Mouse (Mus musculus) macrophage (primary cell): ENCODE results near the gene Gas2l1. TPM values are rescaled to one million over a fixed set of nuclear protein-coding genes. Genes with fewer than 3 reads are reported as not detected.

Experiments
- H3K27ac ChIP-seq: fragments of 350-480 bp; formaldehyde crosslinking; 2 replicates; pipeline ENCODE4 v1.9.0; 2021
- H3K36me3 ChIP-seq: fragments of 350-480 bp; formaldehyde crosslinking; 2 replicates; pipeline ENCODE4 v1.9.0; 2021; ENCODE audit errors: inconsistent target
- H3K4me3 ChIP-seq: fragments of 350-480 bp; formaldehyde crosslinking; 2 replicates; pipeline ENCODE4 v1.9.0; 2021; ENCODE audit errors: inconsistent target
- H3K79me2 ChIP-seq: fragments of 350-480 bp; formaldehyde crosslinking; 2 replicates; pipeline ENCODE4 v1.9.0; 2021; ENCODE audit errors: inconsistent target
- WGBS: methylation state at CpG from one replicate; pipeline ENCODE4 v1.1.7; 2026; ENCODE audit warnings: inconsistent platforms; ENCODE audit not compliant: missing documents; 5-methylcytosine and 5-hydroxymethylcytosine counted together
- polyA plus RNA-seq: library from polyadenylated mRNA; stranded (reverse); fragments of 250-400 nt; gene quantifications from 3 replicates; pipeline ENCODE4 v1.2.4, GENCODE M21; 2018; ENCODE audit warnings: inconsistent platforms
- total RNA-seq, 78 experiments: library from RNA; depleted of rRNA; stranded (reverse); fragments of 250-400 nt; gene quantifications; 1 replicate in 9 of 78; 2 replicates in 24 of 78; 3 replicates in 43 of 78; 4 replicates in 2 of 78; pipeline ENCODE4 v1.2.4; 2018; ENCODE audit warnings: inconsistent platforms in 56 of 78

Gas2l1 gene
- total RNA-seq (2018; cell fraction: chromatin; rRNA removed): 10 to 100 TPM; 15.3 to 70.4 (median 34.4) TPM
- 10 to 100 TPM; 18.0 to 48.6 (median 29.3) TPM for total RNA-seq (2018; cell fraction: cytosol; rRNA removed)
- total RNA-seq (2018; cell fraction: nucleus; rRNA removed): 10 to 100 TPM; 14.6 to 55.5 (median 29.8) TPM
- polyA plus RNA-seq: 29.9 to 46.7 TPM (median 32.6 TPM) in 3 replicates

DNA sequence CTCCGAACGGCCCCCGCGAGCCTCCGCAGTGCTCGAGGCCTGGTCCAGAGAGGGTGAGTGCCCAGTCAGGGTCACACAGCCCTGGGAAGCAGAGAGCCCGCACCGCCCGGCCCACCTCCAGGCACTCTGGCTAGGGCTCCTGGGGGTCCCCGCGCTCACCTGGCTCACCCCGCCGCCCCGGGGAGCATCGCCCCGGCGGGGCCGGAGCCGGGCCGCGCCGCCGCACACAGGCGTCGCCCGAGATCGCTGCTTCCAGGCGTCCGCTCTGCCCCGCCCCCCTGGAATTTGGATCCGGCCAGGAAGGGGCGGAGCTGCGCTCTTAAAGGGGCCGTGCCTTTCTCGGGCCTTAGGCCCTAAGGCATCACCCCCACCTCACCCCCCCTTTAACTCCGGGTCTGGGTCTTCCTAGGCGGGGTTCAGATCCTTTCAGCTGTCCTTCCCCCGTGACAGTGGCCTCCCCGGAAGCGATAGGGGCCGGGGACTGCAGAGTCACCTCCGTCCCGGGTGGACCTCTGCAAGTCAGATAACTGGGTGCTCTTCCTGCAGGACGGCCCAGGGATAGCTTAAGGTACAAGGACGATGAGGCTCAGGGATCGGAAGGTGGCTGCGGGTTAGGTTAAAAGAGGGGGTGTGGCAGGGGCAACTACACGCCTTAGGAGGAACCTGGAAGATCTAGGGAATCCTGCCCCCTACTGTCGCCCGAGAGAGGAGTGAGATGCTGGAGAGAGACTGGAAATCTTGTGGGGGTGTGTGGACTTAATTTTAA, at the start of gene Gas2l1:
Gene Gas2l1 (minus strand): TSS at position 272 of the 766 bp plus-strand sequence.
- Histone ChIP-seq H3K4me3 (peak within 1 kb of the TSS; percentile 52), H3K27ac (peak within 1 kb of the TSS; percentile 81), H3K79me2 (peaks cover 14% of the 10 kb centered on the region; the same call in 1 of the 2 replicates), H3K36me3 (peaks cover 18% of the 10 kb centered on the region; the same call in 1 of the 2 replicates)
- WGBS: 2% methylated on average over 48 of the region's 50 CpGs

DNA sequence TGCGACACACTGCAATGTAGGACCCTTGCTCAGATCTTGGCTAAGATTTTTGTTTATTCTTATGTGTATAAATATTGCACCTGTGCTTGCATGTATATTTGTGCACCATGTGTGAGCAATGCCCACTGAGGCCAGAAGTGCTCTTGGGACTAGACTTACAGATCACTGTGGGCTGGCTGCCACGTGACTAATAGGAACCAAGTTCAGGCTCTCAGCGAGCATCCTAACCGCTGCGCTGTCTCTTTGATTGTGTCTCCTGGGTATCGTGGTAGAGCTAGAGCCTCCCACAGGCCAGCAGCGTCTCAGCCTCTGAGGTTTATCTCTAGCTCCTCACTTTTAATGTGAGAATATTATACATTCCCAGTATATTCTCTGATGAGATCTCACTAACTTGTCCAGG, 48.5 kb upstream of the Gas2l1 start:
- WGBS: 97% methylated on average over 7 of the region's 7 CpGs
- H3K79me2 ChIP-seq: no peaks in the 10 kb centered on the region
- no peak overlapping the region for H3K27ac ChIP-seq
- H3K36me3 ChIP-seq: no peaks in the 10 kb centered on the region
- no peak overlapping the region for H3K4me3 ChIP-seq

DNA sequence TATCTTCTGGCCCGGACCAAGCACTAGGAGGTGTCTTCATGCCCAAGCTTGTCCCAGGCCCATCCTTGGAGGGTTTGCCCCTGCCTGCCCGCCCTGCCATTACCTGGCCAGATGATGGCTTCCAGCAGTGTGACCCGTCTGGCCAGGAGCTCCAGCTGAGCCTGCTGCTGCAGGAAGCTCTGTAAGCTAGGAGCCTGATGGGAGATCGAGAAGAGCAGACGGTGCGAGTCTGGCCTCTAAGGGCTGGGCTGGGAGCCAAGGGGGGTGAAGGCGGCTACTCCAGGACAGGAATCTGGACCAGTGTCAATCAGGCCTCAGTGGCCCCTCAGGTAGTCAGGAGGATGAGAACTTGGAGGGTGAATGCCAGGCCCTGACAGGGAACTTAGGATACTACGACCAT, 44.3 kb upstream of the Gas2l1 start:
- WGBS: 96% methylated on average over 8 of the region's 8 CpGs
- Histone ChIP-seq H3K4me3 (no peak overlapping the region), H3K27ac (no peak overlapping the region), H3K79me2 (no peaks in the 10 kb centered on the region), H3K36me3 (peaks cover 6% of the 10 kb centered on the region; the same call in 1 of the 2 replicates)

DNA sequence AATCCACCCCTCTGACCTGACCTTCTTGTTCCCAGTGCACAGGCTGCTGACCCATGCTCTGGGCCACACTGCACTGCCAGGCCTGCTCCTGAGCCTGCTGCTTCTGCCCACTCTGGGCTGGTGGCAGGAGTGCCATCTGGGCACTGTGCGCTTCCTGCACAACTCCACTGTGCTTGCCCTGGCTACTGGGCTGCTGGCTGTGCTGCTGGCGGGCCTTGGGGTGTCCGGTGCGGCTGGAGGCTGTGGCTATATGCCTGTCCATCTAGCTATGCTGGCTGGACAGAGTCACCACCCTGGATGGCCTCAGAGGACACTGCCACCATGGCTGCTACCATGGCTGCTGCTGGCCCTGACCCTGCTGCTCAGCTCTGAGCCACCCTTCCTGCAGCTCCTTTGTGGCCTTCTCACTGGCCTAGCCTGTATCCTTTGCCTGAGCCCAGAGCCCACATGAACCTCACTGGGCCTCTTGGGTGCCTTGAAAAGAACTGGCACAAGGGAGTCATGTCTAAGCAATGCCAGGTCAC, 38.9 kb upstream of the Gas2l1 start:
- Histone ChIP-seq H3K27ac (no peak overlapping the region), H3K4me3 (no peak overlapping the region), H3K36me3 (peaks cover 6% of the 10 kb centered on the region; the same call in 1 of the 2 replicates), H3K79me2 (peaks cover 4% of the 10 kb centered on the region; the same call in 1 of the 2 replicates)
- WGBS: 100% methylated on average over 4 of the region's 4 CpGs

DNA sequence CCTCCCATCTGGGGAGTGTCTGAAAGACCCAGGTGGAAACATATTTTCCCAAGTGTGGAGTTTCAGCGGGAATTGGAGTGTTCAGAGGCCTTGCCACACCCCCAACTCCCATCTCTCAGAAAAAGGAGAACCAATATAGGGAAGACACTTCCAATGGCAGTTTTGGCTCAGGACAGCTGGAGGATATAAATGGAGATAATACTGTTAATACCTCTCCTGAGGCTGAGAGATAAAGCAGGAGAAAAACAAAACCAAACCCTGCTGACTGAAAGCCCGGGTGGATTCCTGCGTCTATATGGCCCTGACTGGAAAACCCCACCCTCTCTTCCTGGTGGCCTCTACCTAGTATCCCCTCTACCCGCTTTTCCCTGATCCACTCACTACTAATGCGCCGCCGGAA, 37.3 kb upstream of the Gas2l1 start:
- Histone ChIP-seq H3K27ac (no peak overlapping the region), H3K36me3 (peaks cover 6% of the 10 kb centered on the region; the same call in 1 of the 2 replicates), H3K4me3 (no peak overlapping the region), H3K79me2 (peaks cover 19% of the 10 kb centered on the region)
- WGBS: 88% methylated on average over 7 of the region's 7 CpGs

DNA sequence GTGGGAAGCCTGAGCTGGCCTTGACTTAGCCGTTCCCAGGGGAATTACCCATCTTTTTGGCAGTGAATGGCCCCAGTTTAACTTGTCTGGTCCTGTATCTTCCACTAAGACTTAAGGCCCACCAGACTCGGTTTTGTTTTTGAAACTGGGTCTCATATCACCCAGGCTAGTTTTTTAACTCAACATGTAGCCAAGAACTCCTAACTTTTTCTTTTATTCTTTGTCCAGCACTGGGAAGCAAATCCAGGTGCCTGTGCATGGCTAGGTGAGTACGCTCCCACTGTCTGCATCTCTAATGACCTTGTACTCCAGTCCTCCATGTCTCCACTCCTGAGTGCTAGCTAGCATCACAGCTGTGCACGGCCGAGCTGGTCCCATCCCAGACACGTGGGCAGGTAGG, 36.5 kb upstream of the Gas2l1 start:
- peaks cover 26% of the 10 kb centered on the region for H3K79me2 ChIP-seq
- H3K36me3 ChIP-seq: peaks cover 6% of the 10 kb centered on the region; the same call in 1 of the 2 replicates
- no peak overlapping the region for H3K4me3 ChIP-seq
- no peak overlapping the region for H3K27ac ChIP-seq
- 95% methylated on average over 6 of the region's 6 CpGs for WGBS

DNA sequence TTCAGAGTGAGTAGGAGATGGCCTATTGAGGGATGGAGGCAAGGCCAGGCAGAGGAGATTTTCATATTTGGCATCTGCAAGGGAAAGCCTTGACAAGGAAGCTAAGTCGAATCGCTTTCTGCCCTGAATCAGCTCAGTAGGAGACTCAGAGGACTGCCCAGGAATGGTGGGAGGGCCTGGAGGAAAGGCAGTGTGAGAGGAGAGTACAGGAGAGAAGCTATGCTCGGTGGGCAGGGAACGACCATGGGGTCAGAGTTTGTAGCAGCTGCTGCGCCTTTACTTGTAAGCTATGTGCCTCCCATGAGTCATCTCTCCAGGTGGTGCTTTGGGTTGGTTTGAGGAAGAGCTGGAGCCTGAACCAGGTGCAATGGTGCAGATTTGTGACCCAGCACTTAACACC, 35.7 kb upstream of the Gas2l1 start:
- H3K79me2 ChIP-seq: peaks cover 35% of the 10 kb centered on the region
- no peak overlapping the region for H3K27ac ChIP-seq
- peaks cover 6% of the 10 kb centered on the region; the same call in 1 of the 2 replicates for H3K36me3 ChIP-seq
- no peak overlapping the region for H3K4me3 ChIP-seq
- WGBS: 91% methylated on average over 5 of the region's 5 CpGs

DNA sequence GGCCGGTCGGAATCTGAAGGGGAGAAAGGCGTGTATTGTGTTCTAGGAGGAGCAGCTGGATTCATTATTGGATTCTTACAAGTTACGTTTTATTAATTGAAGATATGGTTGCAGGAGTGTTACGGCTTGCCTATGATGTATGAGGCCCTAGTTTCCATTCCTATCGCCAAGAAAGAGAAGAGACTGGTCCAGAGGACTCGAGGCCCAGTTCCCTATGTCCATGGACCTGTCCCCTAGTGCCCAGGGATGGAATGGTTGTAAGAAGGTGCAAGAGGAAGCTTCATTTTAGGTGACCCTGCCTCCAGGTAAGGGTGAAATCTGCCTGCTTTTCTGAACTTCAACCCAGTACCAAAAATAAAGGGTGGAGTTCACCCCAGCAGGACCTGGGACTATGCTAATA, 35.2 kb upstream of the Gas2l1 start:
- 6% methylated on average over 7 of the region's 7 CpGs for WGBS
- peak overlapping the region; percentile 99 for H3K27ac ChIP-seq
- H3K4me3 ChIP-seq: peak overlapping the region; percentile 55
- H3K79me2 ChIP-seq: peaks cover 40% of the 10 kb centered on the region
- peaks cover 6% of the 10 kb centered on the region; the same call in 1 of the 2 replicates for H3K36me3 ChIP-seq

DNA sequence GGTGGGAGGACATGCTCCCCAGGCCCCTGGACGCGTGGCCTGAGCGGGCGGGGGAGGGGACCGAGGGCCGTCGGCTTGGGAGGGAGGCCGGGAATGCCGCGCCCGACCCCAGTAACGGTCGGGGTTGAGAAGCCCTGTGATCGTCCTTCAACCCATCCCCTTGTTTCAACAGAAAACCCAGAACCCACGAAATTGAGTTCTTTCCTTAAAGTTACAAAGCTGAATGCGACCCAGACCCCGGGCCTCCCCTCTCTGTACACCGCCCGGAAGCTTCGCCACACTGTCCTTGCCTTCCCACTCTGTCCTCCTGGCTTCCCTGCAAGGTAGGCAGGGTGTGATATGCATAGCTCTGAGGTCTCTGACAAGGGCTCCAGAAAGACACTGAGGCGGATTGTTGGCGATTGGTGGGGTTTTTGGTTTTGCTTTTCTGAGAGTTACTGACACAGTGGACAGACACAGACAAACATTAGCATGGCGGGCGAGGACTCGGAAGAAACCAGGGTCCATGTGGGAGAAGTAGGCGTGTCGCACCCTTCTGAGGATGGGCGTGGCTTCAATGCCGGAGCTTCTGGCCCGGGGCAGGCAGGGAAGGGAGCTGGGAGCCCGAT, 34.6 kb upstream of the Gas2l1 start:
- Histone ChIP-seq H3K4me3 (peak overlapping the region; percentile 55), H3K27ac (peak overlapping the region; percentile 99), H3K79me2 (peaks cover 46% of the 10 kb centered on the region), H3K36me3 (peaks cover under 1% of the 10 kb centered on the region; the same call in 1 of the 2 replicates)
- 1% methylated on average over 28 of the region's 31 CpGs for WGBS

DNA sequence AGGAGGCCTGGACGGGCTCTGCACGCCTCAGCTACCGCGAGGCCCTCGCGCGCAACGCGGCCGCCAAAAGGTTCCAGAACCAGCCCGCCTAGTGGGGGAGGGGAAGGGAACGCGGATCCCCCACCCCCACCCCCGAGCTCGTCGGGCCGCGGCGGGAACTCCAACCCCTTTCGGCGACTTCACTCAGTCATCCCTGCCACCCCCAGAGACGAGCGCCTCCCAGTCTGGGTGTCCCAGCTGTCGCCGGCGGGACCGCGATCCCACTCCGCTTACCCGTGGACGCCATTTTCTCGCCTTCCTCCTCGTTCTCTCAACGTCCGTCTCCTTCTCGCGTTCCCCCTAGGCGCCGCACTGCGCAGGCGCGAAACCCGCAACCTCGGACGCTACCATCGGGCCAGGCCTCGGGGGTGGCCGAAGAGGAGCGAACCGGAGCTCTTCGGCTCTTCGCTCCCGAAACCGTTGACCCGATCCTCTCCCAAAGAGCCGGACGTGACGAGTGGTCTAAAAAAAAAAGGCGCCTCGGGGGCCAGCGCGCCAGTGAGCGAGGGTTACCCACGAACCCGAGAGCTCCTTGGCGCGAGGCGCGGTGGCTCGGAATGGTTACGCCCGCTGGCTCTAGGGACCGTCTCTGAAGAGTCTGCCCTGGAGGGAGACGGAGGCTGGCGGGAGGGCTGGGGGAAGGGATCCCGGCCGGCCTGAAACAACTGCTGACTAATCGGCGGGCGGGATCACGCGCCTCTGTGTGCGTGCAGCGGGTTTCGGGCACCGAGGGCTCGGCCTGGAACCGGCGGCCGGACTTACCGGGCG, 33.8 kb upstream of the Gas2l1 start, which contains the start of the genes Rhbdd3 and Ewsr1:
Gene Rhbdd3 (plus strand): TSS at position 191 of the 807 bp plus-strand sequence.
Gene Ewsr1 (minus strand): TSS at position 531 of the 807 bp plus-strand sequence.
- Histone ChIP-seq H3K27ac (peak within 1 kb of the TSS; percentile 99), H3K4me3 (peak within 1 kb of the TSS; percentile 84), H3K36me3 (no peaks in the 10 kb centered on the region; the same call in 1 of the 2 replicates), H3K79me2 (peaks cover 54% of the 10 kb centered on the region)
- WGBS: under 1% methylated on average over 81 of the region's 92 CpGs

DNA sequence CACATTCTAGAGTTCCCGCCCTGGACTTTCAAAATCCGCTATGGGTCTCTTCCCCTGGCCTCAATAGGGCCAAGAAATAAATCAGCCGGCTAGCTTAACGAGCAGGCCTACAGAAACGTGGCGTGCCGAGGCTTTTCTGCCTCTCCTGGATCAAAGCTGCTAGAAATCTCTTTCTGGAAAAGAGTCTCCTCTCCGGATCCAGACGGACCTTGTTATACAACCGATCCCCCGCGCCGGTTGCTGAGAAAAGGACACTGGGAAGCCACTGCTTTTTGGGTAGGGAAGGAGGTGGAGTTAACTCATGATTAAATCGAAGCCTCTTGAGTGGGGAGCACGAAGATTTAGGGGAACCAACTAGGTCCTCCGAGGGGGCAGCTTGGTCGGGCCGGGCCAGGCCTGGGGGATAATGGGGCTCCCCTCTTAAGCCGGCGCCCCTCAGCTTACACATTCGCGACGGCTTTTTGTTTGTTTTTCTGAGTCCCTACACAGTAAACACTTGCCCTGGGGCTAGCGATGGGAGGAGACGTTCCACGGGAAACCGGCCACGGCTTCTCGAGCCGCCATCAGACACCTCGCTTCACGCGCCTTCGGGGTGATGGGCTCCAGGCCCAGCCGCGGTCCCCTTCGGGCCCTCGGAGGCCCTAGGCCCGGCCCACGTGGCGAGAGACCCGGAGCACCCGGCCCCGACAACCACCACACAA, 33.1 kb upstream of the Gas2l1 start:
- WGBS: 3% methylated on average over 36 of the region's 44 CpGs
- Histone ChIP-seq H3K4me3 (peak overlapping the region; percentile 84), H3K27ac (peak overlapping the region; percentile 99), H3K36me3 (peaks cover 5% of the 10 kb centered on the region; the same call in 1 of the 2 replicates), H3K79me2 (peaks cover 61% of the 10 kb centered on the region)

DNA sequence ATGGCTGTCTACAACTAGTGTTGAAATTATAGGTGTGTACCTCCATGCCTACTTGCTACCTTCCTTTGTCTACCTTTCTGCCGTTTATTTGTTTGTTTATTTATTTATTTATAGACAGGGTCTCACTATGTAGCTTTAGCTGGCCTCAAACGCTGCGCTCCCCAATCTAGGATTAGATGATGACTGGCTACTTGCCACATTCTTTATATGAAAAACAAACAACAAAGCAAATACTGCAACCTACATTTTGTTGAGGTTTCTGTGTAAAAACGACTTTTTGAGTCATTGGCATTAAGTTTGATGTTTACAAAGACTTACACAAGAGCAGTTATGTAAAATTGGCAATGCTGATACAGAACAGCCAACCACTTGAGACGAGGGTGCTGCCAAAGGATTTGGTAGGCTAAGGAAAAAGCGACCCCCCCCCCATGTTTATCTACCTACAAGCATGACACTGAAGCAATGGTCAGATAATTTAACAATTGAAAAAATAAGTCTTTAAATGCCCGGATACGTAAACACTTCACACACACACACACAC, 31.4 kb upstream of the Gas2l1 start:
- 51% methylated on average over 7 of the region's 8 CpGs for whole genome bisulfite sequencing

DNA sequence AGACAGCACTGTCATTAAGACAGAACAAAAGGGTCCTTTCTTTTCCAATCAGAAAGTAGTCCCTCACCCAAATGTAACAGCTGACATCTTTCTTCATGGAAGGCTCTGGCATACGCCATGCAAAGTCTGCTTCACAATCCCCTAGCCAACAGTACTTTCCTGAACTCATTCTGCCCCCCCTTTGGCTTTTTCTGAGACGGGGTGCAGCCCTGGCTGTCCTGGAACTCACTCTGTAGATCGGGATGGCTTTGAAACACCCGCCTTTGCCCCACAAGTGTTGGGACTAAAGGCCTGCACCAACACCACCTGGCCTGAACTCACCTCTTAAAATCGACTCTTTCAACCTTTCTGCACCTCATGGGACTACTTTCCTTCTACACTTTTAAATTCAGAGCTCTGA, 30.8 kb upstream of the Gas2l1 start:
- peaks cover 84% of the 10 kb centered on the region for H3K79me2 ChIP-seq
- H3K27ac ChIP-seq: no peak overlapping the region
- no peak overlapping the region for H3K4me3 ChIP-seq
- peaks cover 27% of the 10 kb centered on the region for H3K36me3 ChIP-seq
- 76% methylated on average over 5 of the region's 5 CpGs for WGBS

More for the DNA sequence above, 31.4 kb upstream of the Gas2l1 start:
- Histone ChIP-seq H3K36me3 (peaks cover 21% of the 10 kb centered on the region), H3K4me3 (peak overlapping the region; percentile 84; the same call in 1 of the 2 replicates), H3K79me2 (peaks cover 77% of the 10 kb centered on the region), H3K27ac (no peak overlapping the region)
